Mouse (Mus musculus) limb, embryonic 11.5 days (tissue): ENCODE measurements around the gene Utp20. TPM values are rescaled to one million over a fixed set of nuclear protein-coding genes. Genes with fewer than 3 reads are reported as not detected.
"Not testable (repeated sequence)": the region's sequence is repeated elsewhere in the genome, so short reads cannot be mapped to it uniquely, and the experiment has no call there.

Experiments used
- ATAC-seq: fragments of 200-750 bp; cut with Nextera tagmentation; 2 replicates; pipeline ENCODE4 v1.8.0; 2017; ENCODE audit warnings: low read depth; ENCODE audit not compliant: insufficient number of reproducible peaks, low FRiP score, low TSS enrichment
- DNase-seq: peaks from one replicate; pipeline ENCODE4 v3.0.0-alpha.2; 2015; ENCODE audit warnings: low spot score
- H3K27ac ChIP-seq: fragments of 300-500 bp; sonication (generic); replicated peaks from 2 replicates; pipeline ENCODE4 v1.5.1; 2014; ENCODE audit warnings: low read depth, mild to moderate bottlenecking, low read length
- H3K27me3 ChIP-seq: fragments of 300-500 bp; sonication (generic); 2 replicates; pipeline ENCODE4 v1.6.1; 2014; ENCODE audit warnings: mild to moderate bottlenecking, low read length, mixed read lengths; ENCODE audit not compliant: control insufficient read depth, insufficient read depth
- H3K36me3 ChIP-seq: fragments of 300-500 bp; sonication (generic); 2 replicates; pipeline ENCODE4 v1.6.1; 2014; ENCODE audit warnings: mild to moderate bottlenecking, low read length, moderate library complexity, mixed read lengths; ENCODE audit not compliant: control insufficient read depth, insufficient read depth
- H3K4me1 ChIP-seq: fragments of 300-500 bp; sonication (generic); 2 replicates; pipeline ENCODE4 v1.6.1; 2014; ENCODE audit warnings: low read length, mixed read lengths; ENCODE audit not compliant: control insufficient read depth, insufficient read depth
- H3K4me2 ChIP-seq: fragments of 300-500 bp; sonication (generic); 2 replicates; pipeline ENCODE4 v1.6.1; 2014; ENCODE audit warnings: low read depth, mild to moderate bottlenecking, moderate library complexity; ENCODE audit not compliant: severe bottlenecking
- H3K4me3 ChIP-seq: fragments of 300-500 bp; sonication (generic); 2 replicates; pipeline ENCODE4 v1.5.1; 2014; ENCODE audit warnings: low read depth, low read length
- H3K9ac ChIP-seq: fragments of 300-500 bp; sonication (generic); 2 replicates; pipeline ENCODE4 v1.6.1; 2014; ENCODE audit warnings: mild to moderate bottlenecking, low read length
- H3K9me3 ChIP-seq: fragments of 300-500 bp; sonication (generic); 2 replicates; pipeline ENCODE4 v1.6.1; 2016; ENCODE audit warnings: low read length; ENCODE audit not compliant: control insufficient read depth
- WGBS: fragments of 180-500 bp; shearing (Covaris S2); extraction: QIAGEN DNeasy Blood & Tissue Kit; methylation state at CpG from one replicate; pipeline ENCODE4 v1.1.7; 2014; 5-methylcytosine and 5-hydroxymethylcytosine counted together
- polyA plus RNA-seq: library from polyadenylated mRNA; unstranded; fragments of >200 nt; fragmentation: Nextera tagmentation; extraction: Ambion mirVana; gene quantifications from 2 replicates; pipeline ENCODE4 v1.2.1, GENCODE M21; 2014

The Utp20 gene
- polyA plus RNA-seq, 1 experiment from 2014 or later, result 28.2 TPM

DNA sequence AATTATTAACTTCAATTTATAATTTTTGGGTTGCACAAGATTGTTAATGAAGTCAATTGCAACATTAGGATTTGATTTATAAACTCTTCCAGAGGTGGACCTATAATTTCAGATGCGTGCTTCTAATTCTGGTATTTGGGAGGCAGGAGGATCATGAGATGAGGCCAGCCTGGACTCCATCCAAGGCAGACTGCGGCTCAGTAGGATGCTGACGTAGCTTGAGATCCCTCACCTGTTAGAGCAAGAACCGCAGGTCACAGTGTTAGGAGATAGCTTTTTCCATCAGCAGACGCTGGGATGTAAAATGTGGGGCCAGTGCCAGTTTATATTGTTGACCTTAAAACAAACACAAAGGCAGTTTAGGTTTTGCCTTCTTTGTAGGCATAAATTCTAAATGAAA is 85.8 kb downstream of the Utp20 start:
- Histone ChIP-seq H3K9me3 (no peaks in the 10 kb centered on the region), H3K4me3 (no peak overlapping the region), H3K36me3 (peaks cover 16% of the 10 kb centered on the region), H3K4me2 (no peak overlapping the region), H3K4me1 (no peaks in the 10 kb centered on the region), H3K27ac (no peak overlapping the region), H3K9ac (no peak overlapping the region), H3K27me3 (no peaks in the 10 kb centered on the region)
- 92% methylated on average over 5 of the region's 5 CpGs for WGBS
- DNase-seq (no peak), ATAC-seq (no peak)

DNA sequence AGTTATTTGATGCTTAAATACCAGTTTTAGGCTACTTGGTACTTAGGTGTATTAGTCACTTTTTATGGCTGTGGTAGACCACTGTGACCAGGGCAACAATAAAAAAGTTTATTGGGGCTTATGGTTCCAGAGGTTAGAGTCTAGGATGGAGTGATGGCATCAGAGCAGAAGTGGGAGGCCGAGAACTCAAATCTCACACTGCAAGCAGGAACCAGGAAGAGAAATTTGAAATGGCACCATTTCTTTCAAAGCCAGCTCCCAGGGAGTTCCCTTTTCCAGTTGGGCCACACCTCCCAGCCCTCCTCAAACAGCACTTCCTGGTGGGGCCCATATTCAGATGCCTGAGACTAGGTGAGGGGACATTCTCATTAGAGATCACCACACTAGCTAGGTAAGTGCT is 86.8 kb downstream of the Utp20 start:
- Histone ChIP-seq H3K9me3 (no peaks in the 10 kb centered on the region), H3K4me3 (no peak overlapping the region), H3K4me2 (no peak overlapping the region), H3K4me1 (no peaks in the 10 kb centered on the region), H3K27me3 (no peaks in the 10 kb centered on the region), H3K36me3 (peaks cover 16% of the 10 kb centered on the region), H3K27ac (no peak overlapping the region), H3K9ac (no peak overlapping the region)
- DNase-seq (no peak), ATAC-seq (no peak)
- WGBS, result 70% methylated on average over 1 of the region's 1 CpGs

- DNase-seq, H3K4me1 ChIP-seq, H3K4me3 ChIP-seq, H3K9me3 ChIP-seq, H3K9ac ChIP-seq, H3K27ac ChIP-seq, ATAC-seq, H3K27me3 ChIP-seq, H3K4me2 ChIP-seq: not testable (repeated sequence)
- WGBS, result 94% methylated on average over 8 of the region's 8 CpGs
- H3K36me3 ChIP-seq, result peaks cover 16% of the 10 kb centered on the region
Observed at GRCm38 (mm10) chr10:88739074-88739473, 87.5 kb downstream of the Utp20 start.

GRCm38 (mm10) chr10:88732309-88732622 is 94.3 kb downstream of the Utp20 start:
- no peak overlapping the region for H3K27ac ChIP-seq
- H3K36me3 ChIP-seq, result no peaks in the 10 kb centered on the region
- H3K4me1 ChIP-seq, result peaks cover 4% of the 10 kb centered on the region
- peak overlapping the region; percentile 78 for H3K4me2 ChIP-seq
- DNase-seq (no peak), ATAC-seq (no peak)
- no peaks in the 10 kb centered on the region for H3K27me3 ChIP-seq
- peak overlapping the region; percentile 100 for H3K4me3 ChIP-seq
- H3K9me3 ChIP-seq, result no peaks in the 10 kb centered on the region
- H3K9ac ChIP-seq, result peak overlapping the region; percentile 95; the same call in 1 of the 2 replicates
- 13% methylated on average over 6 of the region's 6 CpGs for WGBS

DNA sequence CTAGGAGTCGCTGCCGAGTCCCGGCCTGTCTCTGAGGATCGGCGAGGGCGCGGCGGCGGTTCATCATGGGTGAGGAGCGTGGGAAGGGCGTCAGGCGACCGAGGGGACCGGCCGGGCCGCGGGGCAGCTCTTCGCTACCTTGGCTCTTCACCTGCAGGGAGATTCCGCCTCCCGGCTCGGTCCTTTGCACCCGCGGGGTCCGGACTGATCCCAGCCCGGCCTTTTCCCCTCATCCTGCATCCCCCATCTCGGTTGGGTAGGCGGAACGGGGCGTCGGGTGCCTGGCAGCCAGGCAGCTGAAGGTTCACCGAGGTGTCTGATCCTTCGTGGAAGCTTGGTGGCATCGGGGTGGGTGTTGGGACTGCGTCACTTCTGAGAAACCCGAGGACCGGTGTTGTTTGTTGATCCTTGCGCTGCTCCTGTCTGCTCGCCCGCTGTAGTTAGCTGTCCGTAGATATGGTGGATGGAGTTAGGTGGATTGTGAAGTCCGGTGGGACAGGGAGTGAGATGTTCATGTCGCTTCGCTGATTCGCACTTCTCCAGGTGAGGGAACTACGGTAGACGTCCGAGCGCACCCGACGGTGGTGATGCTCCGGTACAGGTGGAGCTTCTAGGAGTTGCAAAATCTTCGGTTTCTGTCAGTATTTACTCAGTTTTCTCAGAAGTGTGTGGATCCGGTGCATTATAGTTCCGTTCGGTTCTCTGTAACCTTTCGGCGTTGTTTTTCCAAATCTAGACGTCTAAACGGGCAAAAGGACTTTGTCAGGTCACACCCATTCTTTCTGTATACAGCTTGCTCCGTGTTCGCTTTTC is 94.9 kb downstream of the Utp20 start:
- Histone ChIP-seq H3K27me3 (no peaks in the 10 kb centered on the region), H3K4me1 (peaks cover 4% of the 10 kb centered on the region), H3K9me3 (no peaks in the 10 kb centered on the region), H3K36me3 (no peaks in the 10 kb centered on the region), H3K4me2 (peak overlapping the region; percentile 78), H3K9ac (peak overlapping the region; percentile 95), H3K27ac (no peak overlapping the region; the same call in 1 of the 2 replicates), H3K4me3 (peak overlapping the region; percentile 100)
- WGBS, result 2% methylated on average over 60 of the region's 61 CpGs
- DNase-seq (no peak), ATAC-seq (peak; percentile 7; the same call in 1 of the 2 replicates)

DNA sequence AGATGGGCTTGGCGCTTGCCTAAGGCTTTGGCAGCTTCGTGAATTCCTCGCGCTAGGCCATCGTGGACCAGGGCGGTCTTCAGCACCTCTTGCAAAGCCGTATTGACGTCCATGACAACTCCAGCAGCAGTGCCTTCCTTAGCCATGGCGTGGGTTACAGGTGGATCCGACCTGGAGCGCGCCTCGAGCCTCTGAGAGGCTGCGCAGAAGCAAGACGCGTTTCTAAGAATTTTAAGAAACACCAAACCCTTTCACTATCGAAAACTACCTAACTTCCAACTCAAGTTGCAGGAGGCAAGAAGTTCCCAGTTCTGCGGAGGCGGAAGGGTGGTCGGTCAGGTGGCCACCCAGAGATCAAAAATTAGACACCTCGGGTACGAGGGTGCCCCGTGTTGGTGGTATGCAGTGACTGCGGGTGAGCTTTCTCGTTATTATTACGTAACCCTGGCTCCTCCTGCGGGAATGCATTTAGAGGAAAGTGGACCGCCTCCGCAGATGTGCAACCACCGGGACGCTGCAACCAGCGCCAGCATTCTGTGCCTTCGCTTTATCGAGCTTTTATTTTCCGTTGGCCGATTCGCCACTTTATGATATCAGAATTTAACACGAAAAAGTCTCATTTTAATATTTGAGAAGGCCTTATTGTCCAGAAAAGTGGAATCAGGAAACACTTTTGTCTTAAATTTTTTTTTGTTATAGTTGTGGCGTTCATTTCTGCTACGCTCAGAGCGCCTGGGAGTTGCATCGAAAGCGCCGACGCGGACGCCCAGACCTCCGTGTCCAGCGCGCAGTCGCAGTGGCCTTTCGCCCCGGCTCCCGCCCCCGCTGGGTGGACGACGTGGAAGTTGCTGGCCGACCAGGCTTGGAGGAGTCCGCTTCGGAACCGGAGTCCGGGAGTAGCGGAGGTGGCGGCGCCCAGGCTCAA is 95.8 kb downstream of the Utp20 start, which contains the start of gene Arl1:
Gene Arl1 (plus strand): TSS at position 288 of the 925 bp plus-strand sequence.
- H3K4me1 ChIP-seq, result peaks cover 4% of the 10 kb centered on the region
- no peaks in the 10 kb centered on the region for H3K27me3 ChIP-seq
- H3K9ac ChIP-seq, result peak within 1 kb of the TSS; percentile 95
- peak; percentile 91 for DNase-seq
- H3K27ac ChIP-seq, result peak within 1 kb of the TSS; percentile 50; the same call in 1 of the 2 replicates
- H3K36me3 ChIP-seq, result no peaks in the 10 kb centered on the region
- H3K9me3 ChIP-seq, result no peaks in the 10 kb centered on the region
- peak within 1 kb of the TSS; percentile 78 for H3K4me2 ChIP-seq
- WGBS, result under 1% methylated on average over 65 of the region's 65 CpGs
- peak; percentile 94 for ATAC-seq
- peak within 1 kb of the TSS; percentile 100 for H3K4me3 ChIP-seq

- peaks cover 4% of the 10 kb centered on the region for H3K4me1 ChIP-seq
- WGBS, result 77% methylated on average over 8 of the region's 8 CpGs
- no peak for ATAC-seq
Observed at GRCm38 (mm10) chr10:88728166-88728565, 98.4 kb downstream of the Utp20 start.

DNA sequence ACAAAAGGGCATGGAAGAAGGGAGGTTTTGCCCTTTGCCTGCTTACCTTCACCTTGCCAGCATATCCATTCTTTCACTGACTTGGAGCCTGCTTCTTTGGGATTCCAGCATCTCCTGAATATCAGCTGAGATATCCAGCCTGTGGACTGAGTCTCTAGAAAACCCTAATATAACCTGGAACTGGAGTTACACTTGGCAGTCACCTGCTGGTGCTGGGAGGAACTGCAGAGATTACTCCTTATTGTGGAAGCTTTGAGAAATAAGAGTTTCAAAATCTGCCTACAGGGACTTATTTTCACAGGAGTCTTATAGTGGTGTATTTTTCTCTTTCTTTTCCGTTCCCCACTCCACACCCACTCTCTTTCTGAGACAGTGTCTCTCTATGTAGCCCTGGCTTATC is 99.5 kb downstream of the Utp20 start:
- H3K4me1 ChIP-seq, result peaks cover under 1% of the 10 kb centered on the region
- no peaks in the 10 kb centered on the region for H3K9me3 ChIP-seq
- no peak overlapping the region for H3K4me2 ChIP-seq
- WGBS, result 70% methylated on average over 1 of the region's 1 CpGs
- no peaks in the 10 kb centered on the region for H3K36me3 ChIP-seq
- no peaks in the 10 kb centered on the region for H3K27me3 ChIP-seq
- no peak overlapping the region for H3K27ac ChIP-seq
- DNase-seq (peak; percentile 63), ATAC-seq (no peak)
- H3K9ac ChIP-seq, result no peak overlapping the region
- H3K4me3 ChIP-seq, result no peak overlapping the region

More at GRCm38 (mm10) chr10:88728166-88728565, 98.4 kb downstream of the Utp20 start:
- H3K4me2 ChIP-seq, result no peak overlapping the region
- DNase-seq, result no peak
- no peak overlapping the region for H3K4me3 ChIP-seq
- no peak overlapping the region for H3K9ac ChIP-seq
- no peak overlapping the region for H3K27ac ChIP-seq
- H3K36me3 ChIP-seq, result no peaks in the 10 kb centered on the region
- no peaks in the 10 kb centered on the region for H3K9me3 ChIP-seq
- H3K27me3 ChIP-seq, result no peaks in the 10 kb centered on the region
